Mouse (Mus musculus) liver (tissue): ENCODE results near the gene Rbpjl.

Experiments used
- DNase-seq: peaks from one replicate; pipeline ENCODE4 v3.0.0-alpha.2; 2020; ENCODE audit warnings: mixed read lengths

Rbpjl gene

GRCm38 (mm10) chr2:164430697-164431096 is 27.8 kb downstream of the Rbpjl start:
- DNase-seq, result no peak

DNA sequence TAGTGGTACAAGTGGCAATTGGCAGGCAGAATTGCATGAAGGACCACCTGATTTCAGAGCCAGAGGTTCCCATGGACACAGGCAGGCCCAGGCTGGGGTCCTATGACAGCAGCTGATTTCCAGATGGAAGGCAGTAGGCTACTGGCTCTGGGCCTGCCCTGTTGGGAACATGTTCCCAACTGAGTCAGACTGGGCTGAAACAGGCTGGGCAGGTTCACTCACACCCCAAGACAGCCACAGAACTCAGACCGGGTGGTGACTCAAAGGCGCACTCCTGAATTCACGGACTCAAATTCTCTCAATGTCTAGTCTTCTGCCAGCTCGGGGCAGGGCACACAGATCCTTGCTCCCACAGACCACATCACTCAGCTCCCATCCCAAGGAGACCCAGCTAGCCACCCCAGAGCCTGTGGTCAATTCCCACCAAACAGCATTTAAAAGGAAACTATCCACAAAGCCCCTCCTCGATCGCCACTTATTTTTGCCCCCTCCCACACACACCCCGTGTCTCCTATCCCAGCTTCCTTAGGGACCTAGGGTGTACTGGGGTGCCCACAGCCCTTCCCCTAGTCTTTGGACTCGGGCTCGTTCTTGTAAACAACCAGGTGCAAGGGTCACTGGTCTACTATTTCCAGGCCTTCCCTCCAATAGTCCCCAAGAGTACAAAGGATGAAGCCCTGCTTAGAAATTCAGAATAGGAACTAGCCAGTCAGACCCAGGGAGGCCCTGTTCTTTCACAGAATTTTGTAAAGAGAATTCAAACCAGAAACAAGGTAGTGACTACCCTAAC is 28.9 kb downstream of the Rbpjl start:
- DNase-seq, result no peak

- peak; percentile 22 for DNase-seq
These were observed 29.7 kb downstream of the Rbpjl start for GRCm38 (mm10) chr2:164432541-164433191.

- DNase-seq, result no peak
These were observed 30.4 kb downstream of the Rbpjl start for GRCm38 (mm10) chr2:164433278-164433895.

DNA sequence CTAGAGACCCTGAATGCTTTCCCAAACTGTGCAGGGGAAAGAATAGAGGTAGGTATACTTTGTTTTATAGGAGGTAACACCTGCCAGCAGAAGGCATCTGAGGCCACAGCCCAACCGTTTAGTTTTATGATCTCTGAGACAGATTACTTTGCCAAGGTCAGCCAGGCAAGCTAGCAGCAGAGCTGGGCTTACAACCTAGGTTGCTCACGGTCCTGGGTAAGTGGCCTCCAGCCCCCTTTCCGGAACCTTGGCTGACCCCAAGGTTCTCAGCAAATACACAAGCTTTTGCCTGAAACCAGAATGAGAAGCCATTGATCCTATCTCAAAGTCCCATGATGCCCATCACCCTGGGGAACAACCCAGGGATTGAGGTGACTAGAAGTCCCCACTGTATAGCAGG is 31.7 kb downstream of the Rbpjl start:
- DNase-seq, result no peak

GRCm38 (mm10) chr2:164435216-164436090 is 32.5 kb downstream of the Rbpjl start:
- DNase-seq, result no peak

DNA sequence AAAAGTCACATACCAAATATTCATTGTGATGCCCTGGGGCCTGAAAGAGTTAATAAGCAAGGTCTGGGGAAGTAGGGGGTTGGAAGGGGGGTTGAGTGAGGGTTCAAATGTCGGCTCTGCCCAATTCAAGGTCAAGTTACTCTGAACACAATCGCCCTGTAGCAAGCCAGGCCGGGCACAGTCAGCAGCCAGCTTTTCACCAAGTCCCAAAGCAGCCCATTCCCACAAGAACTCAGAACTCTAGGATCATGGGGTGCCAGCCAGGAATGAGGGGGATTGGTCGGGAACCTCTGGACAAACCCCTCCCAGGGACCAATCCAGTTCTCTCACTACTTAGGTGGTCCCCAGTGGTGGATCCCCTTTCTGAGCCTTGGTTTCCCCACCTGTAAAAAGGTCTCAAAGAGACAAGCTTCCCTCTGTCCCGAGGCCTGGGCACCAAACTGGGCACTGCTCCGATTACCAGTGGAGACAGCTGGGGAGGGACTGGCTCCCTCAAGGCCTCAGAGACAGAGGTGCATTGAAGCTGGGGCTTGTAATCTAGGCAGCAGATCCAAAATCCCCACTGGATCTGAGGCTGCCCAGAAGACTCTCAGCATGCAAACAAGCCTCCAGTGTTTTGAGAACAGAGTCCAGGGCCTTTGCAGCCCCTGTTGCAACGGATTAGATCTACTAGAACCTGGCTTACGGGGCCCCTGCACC is 33.4 kb downstream of the Rbpjl start:
- DNase-seq, result no peak

DNA sequence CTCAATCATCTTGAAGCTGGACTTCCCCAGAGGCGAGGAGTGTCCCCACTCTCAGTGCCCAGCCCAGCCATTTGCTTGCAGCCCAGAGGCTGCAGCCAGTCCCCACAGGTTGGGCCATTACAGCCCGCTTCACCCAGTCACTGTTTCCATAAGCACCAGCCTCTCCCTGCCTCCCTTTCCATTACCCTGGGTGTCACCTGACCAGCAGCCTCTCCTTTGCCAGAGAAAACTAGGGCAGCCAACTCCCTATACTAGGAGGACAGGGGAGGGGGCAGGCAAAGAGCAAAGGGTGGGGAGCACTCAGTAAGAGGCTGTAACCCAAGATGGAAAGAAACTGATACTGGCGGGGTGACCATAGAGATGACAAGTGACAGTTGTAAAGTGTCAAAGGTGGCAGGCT is 34.0 kb downstream of the Rbpjl start:
- DNase-seq, result no peak

DNA sequence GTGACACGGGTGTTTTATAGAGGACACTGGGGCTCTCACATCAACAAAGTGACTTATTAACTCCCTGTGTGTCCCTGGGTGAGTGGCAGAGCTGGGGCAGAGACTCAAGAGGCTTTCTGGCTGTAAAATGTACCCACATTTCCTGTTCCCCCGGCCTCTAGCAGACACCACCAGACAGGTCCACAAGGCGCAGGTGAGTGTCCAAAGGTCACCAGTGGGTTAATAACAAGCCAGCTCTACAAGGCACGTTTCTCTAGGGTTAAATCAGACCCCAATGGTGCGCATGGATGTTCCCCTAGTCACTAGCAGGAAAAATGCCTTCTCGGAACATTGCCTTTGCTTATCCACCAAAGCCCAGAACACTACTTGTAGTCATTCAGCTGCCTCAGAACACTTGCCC is 34.8 kb downstream of the Rbpjl start:
- DNase-seq, result no peak

DNA sequence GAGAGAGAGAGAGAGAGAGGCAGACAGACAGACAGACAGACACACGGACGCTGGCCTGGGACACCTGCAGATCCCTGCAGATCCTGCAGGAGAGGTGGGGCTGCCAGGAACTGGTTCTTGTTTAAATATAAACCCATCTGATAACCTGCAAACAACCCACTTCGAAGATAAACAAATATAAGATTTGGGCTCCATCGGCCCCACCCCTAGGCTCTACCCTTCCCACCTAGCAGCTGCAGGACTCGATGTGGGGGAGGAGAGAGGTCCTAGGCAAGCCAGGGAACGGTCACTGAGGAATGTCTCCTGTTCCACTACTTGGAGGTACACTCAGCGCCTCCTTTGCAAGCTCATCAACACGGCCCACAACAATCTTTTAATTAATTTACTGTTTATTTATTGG is 35.3 kb downstream of the Rbpjl start:
- no peak for DNase-seq

- no peak for DNase-seq
These were observed 36.1 kb downstream of the Rbpjl start for GRCm38 (mm10) chr2:164439001-164439421.

DNA sequence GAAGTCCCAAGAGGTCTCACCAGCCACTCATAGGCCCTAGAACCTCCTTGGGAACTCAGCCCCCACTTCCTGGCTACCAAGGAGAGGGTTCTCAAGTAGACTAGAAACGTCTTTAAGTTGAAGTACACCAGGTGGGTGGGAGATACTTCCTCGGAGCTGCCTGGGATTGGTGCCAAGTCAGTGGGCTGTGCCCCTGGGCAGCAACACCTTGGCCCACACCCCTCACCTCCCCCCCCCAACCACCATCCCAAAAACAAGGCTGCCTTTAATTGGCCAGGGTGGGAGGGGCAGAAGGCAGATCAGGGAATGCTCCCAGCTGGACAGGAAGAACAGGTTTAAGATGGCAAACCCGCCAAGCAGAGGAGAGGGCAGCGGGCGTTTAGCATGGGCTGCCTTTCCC is 37.4 kb downstream of the Rbpjl start:
- DNase-seq, result no peak

- DNase-seq, result no peak
These were observed 38.2 kb downstream of the Rbpjl start for GRCm38 (mm10) chr2:164441155-164441554.

DNA sequence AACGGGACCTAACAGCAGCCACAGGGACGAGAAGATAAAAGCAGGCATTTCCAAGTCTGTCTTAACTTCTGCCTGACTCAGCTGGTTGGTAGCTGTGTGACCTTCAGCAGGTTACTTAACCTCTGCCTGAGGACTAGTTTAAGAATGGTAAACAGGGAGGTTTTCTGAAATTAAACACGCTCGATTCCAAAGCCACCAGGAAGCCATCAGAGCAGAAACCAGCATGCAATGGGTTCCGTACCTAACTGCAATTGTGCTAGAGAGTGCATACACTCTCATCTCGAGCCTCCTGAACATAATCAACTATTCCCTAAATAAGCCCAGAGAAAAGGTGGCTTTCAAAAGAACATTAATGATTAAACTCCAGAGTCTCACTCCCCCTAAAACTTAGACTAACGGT is 38.8 kb downstream of the Rbpjl start:
- no peak for DNase-seq

DNA sequence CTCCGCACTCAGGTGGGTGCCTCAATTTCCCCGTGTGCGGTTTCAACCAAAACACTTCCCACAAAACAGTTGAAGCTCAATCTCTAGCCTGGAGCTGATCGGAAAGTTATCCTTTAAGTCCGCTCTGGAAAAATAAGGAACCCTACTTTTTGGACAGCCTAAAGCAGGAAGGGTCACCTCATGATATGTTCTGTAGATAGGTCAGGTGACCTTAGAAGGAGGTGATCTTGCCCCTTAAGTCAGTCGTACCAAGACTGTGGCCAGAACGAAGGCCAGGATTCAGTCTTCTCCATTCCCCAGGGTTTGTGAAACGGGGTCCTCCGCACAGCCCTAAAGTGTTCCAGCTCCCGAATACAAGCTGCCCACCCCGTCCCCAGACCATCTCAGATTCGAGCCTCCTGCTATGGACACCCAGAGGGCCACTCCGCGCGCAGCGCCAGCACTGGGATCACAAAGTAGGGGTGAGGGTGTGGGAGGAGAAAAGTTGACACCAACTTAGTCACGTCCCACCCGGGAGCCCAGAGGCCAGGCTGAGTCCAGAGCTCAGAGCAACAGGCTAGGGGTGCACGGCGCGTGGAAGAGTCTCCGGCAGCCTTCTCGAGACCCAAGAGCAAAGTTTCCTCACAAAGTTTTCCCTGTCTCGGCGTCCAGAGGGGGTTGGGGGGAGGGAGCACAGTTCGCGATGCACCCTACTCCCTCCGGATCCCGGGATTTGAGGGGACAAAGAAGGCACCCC is 39.5 kb downstream of the Rbpjl start:
- peak; percentile 23 for DNase-seq

- DNase-seq, result peak; percentile 78
These were observed 40.1 kb downstream of the Rbpjl start for GRCm38 (mm10) chr2:164443051-164443437.

- no peak for DNase-seq
These were observed 40.6 kb downstream of the Rbpjl start, which contains the start of gene Sdc4 for GRCm38 (mm10) chr2:164443460-164444000. TSS of gene Sdc4 (minus strand) at chr2:164443887.

- DNase-seq, result no peak
These were observed 41.8 kb downstream of the Rbpjl start for GRCm38 (mm10) chr2:164444701-164445100.

- no peak for DNase-seq
These were observed 42.6 kb downstream of the Rbpjl start for GRCm38 (mm10) chr2:164445399-164446085.

DNA sequence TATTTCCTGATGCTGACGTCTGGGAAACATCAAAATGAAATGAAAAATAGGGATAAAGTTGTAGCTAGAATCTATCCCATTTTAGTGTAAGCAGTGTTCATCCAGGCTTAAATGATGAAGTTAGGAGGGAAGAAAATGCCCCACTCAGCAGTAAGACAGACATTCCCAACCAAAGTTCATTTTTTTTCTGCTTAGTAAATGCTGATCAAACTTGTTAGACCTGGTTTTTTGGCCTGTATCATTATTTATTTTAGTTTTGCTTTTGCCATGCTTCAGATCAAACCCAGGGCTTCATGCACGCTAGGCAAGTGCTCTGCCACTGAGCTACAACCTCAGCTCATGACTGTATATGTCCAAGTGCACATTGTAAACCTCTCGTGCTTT is 43.1 kb downstream of the Rbpjl start:
- DNase-seq, result no peak

DNA sequence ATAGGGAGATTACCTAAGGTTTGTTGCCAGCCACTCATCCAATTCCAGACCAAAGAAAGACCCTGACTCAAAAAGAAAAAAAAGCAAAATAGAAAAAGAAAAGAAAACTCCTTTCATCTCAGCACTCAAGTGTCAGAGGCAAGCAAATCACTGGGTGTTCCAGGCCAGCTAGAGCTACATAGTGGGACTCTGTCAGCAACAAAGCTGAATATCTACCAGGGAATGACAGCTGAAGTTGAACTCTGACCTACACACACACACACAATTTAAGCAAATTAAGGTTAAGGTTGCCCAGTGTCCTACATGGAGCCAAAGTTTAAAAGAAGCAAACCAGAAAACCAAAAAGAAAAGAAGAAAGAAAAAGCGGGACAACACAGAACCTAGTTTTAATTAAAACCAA is 45.2 kb downstream of the Rbpjl start:
- no peak for DNase-seq
